Mouse (Mus musculus): ENCODE results near the gene Hist1h2ad. TPM values are rescaled to one million over a fixed set of nuclear protein-coding genes. Genes with fewer than 3 reads are reported as not detected.
"Not testable (repeated sequence)": the region's sequence is repeated elsewhere in the genome, so short reads cannot be mapped to it uniquely, and the experiment has no call there.

Hist1h2ad gene
- polyA plus RNA-seq, 1 experiment: 76.8 TPM

GRCm38 (mm10) chr13:23583387-23584068 lies 9.3 kb downstream of the Hist1h2ad start:
- Histone ChIP-seq H3K36me3 (ENCODE audit: control insufficient read depth, insufficient read depth, low read length) (no peaks in the 10 kb centered on the region), H3K4me3 (ENCODE audit: control insufficient read depth, insufficient read depth, low read length) (no peak overlapping the region), H3K4me1 (replicated peaks; ENCODE audit: control insufficient read depth, insufficient read depth, low read length) (peaks cover 11% of the 10 kb centered on the region), H3K27me3 (ENCODE audit: control insufficient read depth, insufficient read depth, low read length) (no peaks in the 10 kb centered on the region), H3K27ac (ENCODE audit: control insufficient read depth, insufficient read depth, low read length) (peak overlapping the region; percentile 75)
- no peak for DNase-seq
- TF ChIP-seq POLR2A (IDR thresholded peaks at IDR 0.05; ENCODE audit: control insufficient read depth, extremely low read depth, insufficient read depth, low read length, poor library complexity): no peak

DNA sequence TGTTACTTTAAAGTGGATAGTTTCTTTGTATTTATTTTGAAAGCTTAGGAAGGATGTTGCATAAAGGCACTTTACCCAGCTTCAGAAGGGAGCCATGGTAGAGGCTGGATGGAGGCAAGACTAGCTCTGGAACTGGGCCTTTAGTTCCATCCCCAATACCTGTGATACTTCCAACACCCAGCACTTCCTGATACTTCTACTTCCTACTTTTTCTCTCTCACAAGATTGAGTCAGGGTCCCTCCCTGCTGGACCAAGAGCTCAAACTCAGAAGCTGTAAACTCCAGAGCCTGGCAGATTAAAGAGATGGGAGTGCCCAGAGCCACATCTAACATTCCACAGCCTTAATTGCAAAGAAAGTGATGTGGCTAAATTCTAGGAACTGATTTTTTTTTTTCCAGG lies 10.2 kb downstream of the Hist1h2ad start:
- no peak for DNase-seq
- Histone ChIP-seq H3K27me3 (ENCODE audit: control insufficient read depth, insufficient read depth, low read length) (no peaks in the 10 kb centered on the region), H3K36me3 (ENCODE audit: control insufficient read depth, insufficient read depth, low read length) (no peaks in the 10 kb centered on the region), H3K4me3 (ENCODE audit: control insufficient read depth, insufficient read depth, low read length) (no peak overlapping the region), H3K4me1 (replicated peaks; ENCODE audit: control insufficient read depth, insufficient read depth, low read length) (peaks cover 11% of the 10 kb centered on the region), H3K27ac (ENCODE audit: control insufficient read depth, insufficient read depth, low read length) (peak overlapping the region; percentile 99)
- TF ChIP-seq CTCF (IDR thresholded peaks at IDR 0.05; ENCODE audit: borderline replicate concordance, control insufficient read depth, extremely low read depth, insufficient read depth, low read length, poor library complexity): no peak
- no peak for TF ChIP-seq POLR2A (IDR thresholded peaks at IDR 0.05; ENCODE audit: control insufficient read depth, extremely low read depth, insufficient read depth, low read length, poor library complexity)

DNA sequence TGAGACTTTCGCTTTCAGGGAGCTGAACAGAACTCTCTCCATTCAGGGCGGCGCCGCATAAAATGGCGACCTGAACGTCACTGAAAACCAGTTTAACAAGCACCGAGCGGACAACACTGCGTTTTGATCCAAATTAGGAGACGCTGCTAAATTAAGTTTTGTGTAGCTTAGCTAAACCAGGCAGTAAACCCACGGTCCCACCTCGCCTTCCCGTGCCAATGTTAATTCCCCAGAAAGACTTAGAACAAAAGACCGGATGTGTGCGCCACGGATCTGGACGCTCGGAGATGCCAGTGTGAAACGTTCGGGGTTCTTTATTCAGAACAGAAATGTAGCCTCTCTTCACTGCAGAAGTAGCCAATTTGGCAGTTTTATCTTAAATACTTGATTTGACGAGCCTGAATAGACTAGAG lies 10.9 kb downstream of the Hist1h2ad start:
- Histone ChIP-seq H3K4me1 (replicated peaks; ENCODE audit: control insufficient read depth, insufficient read depth, low read length) (peaks cover 11% of the 10 kb centered on the region), H3K4me3 (ENCODE audit: control insufficient read depth, insufficient read depth, low read length) (peak overlapping the region; percentile 62), H3K36me3 (ENCODE audit: control insufficient read depth, insufficient read depth, low read length) (no peaks in the 10 kb centered on the region), H3K27me3 (ENCODE audit: control insufficient read depth, insufficient read depth, low read length) (no peaks in the 10 kb centered on the region), H3K27ac (ENCODE audit: control insufficient read depth, insufficient read depth, low read length) (peak overlapping the region; percentile 99)
- TF ChIP-seq POLR2A (IDR thresholded peaks at IDR 0.05; ENCODE audit: control insufficient read depth, extremely low read depth, insufficient read depth, low read length, poor library complexity) (no peak), CTCF (IDR thresholded peaks at IDR 0.05; ENCODE audit: borderline replicate concordance, control insufficient read depth, extremely low read depth, insufficient read depth, low read length, poor library complexity) (no peak)
- peak; percentile 71 for DNase-seq
- 0% methylated on average over 21 of the region's 21 CpGs for WGBS

GRCm38 (mm10) chr13:23585442-23586098 lies 11.4 kb downstream of the Hist1h2ad start:
- Histone ChIP-seq H3K27ac (ENCODE audit: control insufficient read depth, insufficient read depth, low read length) (peak overlapping the region; percentile 99), H3K4me3 (ENCODE audit: control insufficient read depth, insufficient read depth, low read length) (peak overlapping the region; percentile 62), H3K4me1 (replicated peaks; ENCODE audit: control insufficient read depth, insufficient read depth, low read length) (peaks cover 11% of the 10 kb centered on the region)
- TF ChIP-seq POLR2A (IDR thresholded peaks at IDR 0.05; ENCODE audit: control insufficient read depth, extremely low read depth, insufficient read depth, low read length, poor library complexity): peak; percentile 86
- not testable (repeated sequence) for H3K27me3 ChIP-seq (ENCODE audit: control insufficient read depth, insufficient read depth, low read length); H3K36me3 ChIP-seq (ENCODE audit: control insufficient read depth, insufficient read depth, low read length)
- WGBS: under 1% methylated on average over 34 of the region's 36 CpGs
- DNase-seq: peak; percentile 75

- DNase-seq: no peak
- Histone ChIP-seq H3K4me3 (ENCODE audit: control insufficient read depth, insufficient read depth, low read length) (0 out of 2 replicates have a peak overlapping the region, but pooled peaks have one; percentile 5), H3K27me3 (ENCODE audit: control insufficient read depth, insufficient read depth, low read length) (no peaks in the 10 kb centered on the region), H3K27ac (ENCODE audit: control insufficient read depth, insufficient read depth, low read length) (peak overlapping the region; percentile 42), H3K4me1 (replicated peaks; ENCODE audit: control insufficient read depth, insufficient read depth, low read length) (peaks cover 11% of the 10 kb centered on the region), H3K36me3 (ENCODE audit: control insufficient read depth, insufficient read depth, low read length) (no peaks in the 10 kb centered on the region)
- 4% methylated on average over 22 of the region's 22 CpGs for WGBS
- TF ChIP-seq CTCF (IDR thresholded peaks at IDR 0.05; ENCODE audit: borderline replicate concordance, control insufficient read depth, extremely low read depth, insufficient read depth, low read length, poor library complexity) (no peak), POLR2A (IDR thresholded peaks at IDR 0.05; ENCODE audit: control insufficient read depth, extremely low read depth, insufficient read depth, low read length, poor library complexity) (no peak)
Observed at GRCm38 (mm10) chr13:23586099-23586939, 12.1 kb downstream of the Hist1h2ad start.

DNA sequence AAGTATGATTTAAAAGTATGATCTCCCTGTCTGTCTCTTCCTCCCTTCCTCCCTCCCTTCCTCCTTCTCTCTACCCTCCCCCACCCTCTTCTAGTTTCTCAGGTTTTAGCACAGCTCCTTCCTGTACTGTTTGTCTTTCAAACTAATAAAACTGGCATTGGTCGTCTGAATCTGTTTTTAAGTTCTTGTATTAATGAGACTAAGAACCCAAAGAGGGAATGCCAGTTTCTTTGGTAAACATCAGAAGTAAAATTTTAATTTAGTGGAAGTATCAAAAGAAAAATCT lies 12.7 kb downstream of the Hist1h2ad start:
- Histone ChIP-seq H3K27ac (ENCODE audit: control insufficient read depth, insufficient read depth, low read length) (peak overlapping the region; percentile 42; the same call in 1 of the 2 replicates), H3K27me3 (ENCODE audit: control insufficient read depth, insufficient read depth, low read length) (no peaks in the 10 kb centered on the region), H3K4me3 (ENCODE audit: control insufficient read depth, insufficient read depth, low read length) (no peak overlapping the region), H3K4me1 (replicated peaks; ENCODE audit: control insufficient read depth, insufficient read depth, low read length) (peaks cover 8% of the 10 kb centered on the region), H3K36me3 (ENCODE audit: control insufficient read depth, insufficient read depth, low read length) (no peaks in the 10 kb centered on the region)
- TF ChIP-seq CTCF (IDR thresholded peaks at IDR 0.05; ENCODE audit: borderline replicate concordance, control insufficient read depth, extremely low read depth, insufficient read depth, low read length, poor library complexity) (no peak), POLR2A (IDR thresholded peaks at IDR 0.05; ENCODE audit: control insufficient read depth, extremely low read depth, insufficient read depth, low read length, poor library complexity) (no peak)
- no peak for DNase-seq
- 4% methylated on average over 1 of the region's 1 CpGs for WGBS
